Mouse (Mus musculus): ENCODE measurements at regions not wholly inside any gene's neighbourhood (a gene's known extent, or its start where the extent isn't known, plus 50 kb on each side); places are given as distances from the start of the nearest gene placed in this dataset.

- Histone ChIP-seq H3K27me3 (ENCODE audit: control insufficient read depth, insufficient read depth, low read length) (no peaks in the 10 kb centered on the region), H3K36me3 (ENCODE audit: control insufficient read depth, insufficient read depth) (no peaks in the 10 kb centered on the region), H3K4me3 (ENCODE audit: low read length) (no peak overlapping the region), H3K9ac (ENCODE audit: low read length) (no peak overlapping the region), H3K4me1 (ENCODE audit: control insufficient read depth, insufficient read depth, low read length) (0 out of 2 replicates have a peak, but pooled peaks cover 4% of the 10 kb centered on the region), H3K27ac (ENCODE audit: low read length) (no peak overlapping the region), H3K4me2 (ENCODE audit: low read depth, low read length) (no peak overlapping the region), H3K9me3 (replicated peaks; ENCODE audit: control insufficient read depth, low read length) (no peaks in the 10 kb centered on the region)
- 64% methylated on average over 5 of the region's 5 CpGs for WGBS
- no peak for ATAC-seq (replicated peaks; ENCODE audit: extremely low read depth, insufficient read depth, low FRiP score)
These were observed 323.9 kb upstream of the Trib2 start for GRCm38 (mm10) chr12:16140511-16141110.

GRCm38 (mm10) chr12:16139152-16139551 lies 322.4 kb upstream of the Trib2 start:
- no peak for ATAC-seq (replicated peaks; ENCODE audit: extremely low read depth, insufficient read depth, low FRiP score)
- Histone ChIP-seq H3K9me3 (replicated peaks; ENCODE audit: control insufficient read depth, low read length) (no peaks in the 10 kb centered on the region), H3K27me3 (ENCODE audit: control insufficient read depth, insufficient read depth, low read length) (no peaks in the 10 kb centered on the region), H3K36me3 (ENCODE audit: control insufficient read depth, insufficient read depth) (no peaks in the 10 kb centered on the region), H3K4me2 (ENCODE audit: low read depth, low read length) (no peak overlapping the region), H3K4me1 (ENCODE audit: control insufficient read depth, insufficient read depth, low read length) (0 out of 2 replicates have a peak, but pooled peaks cover 4% of the 10 kb centered on the region), H3K9ac (ENCODE audit: low read length) (no peak overlapping the region), H3K4me3 (ENCODE audit: low read length) (no peak overlapping the region), H3K27ac (ENCODE audit: low read length) (no peak overlapping the region)
- 51% methylated on average over 4 of the region's 4 CpGs for WGBS

- Histone ChIP-seq H3K27me3 (ENCODE audit: control insufficient read depth, insufficient read depth, low read length) (no peaks in the 10 kb centered on the region), H3K4me1 (ENCODE audit: control insufficient read depth, insufficient read depth, low read length) (0 out of 2 replicates have a peak, but pooled peaks cover 4% of the 10 kb centered on the region), H3K4me3 (ENCODE audit: low read length) (no peak overlapping the region), H3K9me3 (replicated peaks; ENCODE audit: control insufficient read depth, low read length) (no peaks in the 10 kb centered on the region), H3K36me3 (ENCODE audit: control insufficient read depth, insufficient read depth) (no peaks in the 10 kb centered on the region), H3K4me2 (ENCODE audit: low read depth, low read length) (no peak overlapping the region), H3K9ac (ENCODE audit: low read length) (no peak overlapping the region), H3K27ac (ENCODE audit: low read length) (no peak overlapping the region)
- 78% methylated on average over 3 of the region's 3 CpGs for WGBS
- ATAC-seq (replicated peaks; ENCODE audit: extremely low read depth, insufficient read depth, low FRiP score): no peak
These were observed 321.1 kb upstream of the Trib2 start for GRCm38 (mm10) chr12:16137801-16138200.

GRCm38 (mm10) chr12:16136214-16136671 lies 319.5 kb upstream of the Trib2 start:
- Histone ChIP-seq H3K27ac (ENCODE audit: low read length) (no peak overlapping the region), H3K9ac (ENCODE audit: low read length) (no peak overlapping the region), H3K4me3 (ENCODE audit: low read length) (no peak overlapping the region), H3K4me1 (ENCODE audit: control insufficient read depth, insufficient read depth, low read length) (0 out of 2 replicates have a peak, but pooled peaks cover 4% of the 10 kb centered on the region), H3K9me3 (replicated peaks; ENCODE audit: control insufficient read depth, low read length) (no peaks in the 10 kb centered on the region), H3K36me3 (ENCODE audit: control insufficient read depth, insufficient read depth) (no peaks in the 10 kb centered on the region), H3K4me2 (ENCODE audit: low read depth, low read length) (no peak overlapping the region), H3K27me3 (ENCODE audit: control insufficient read depth, insufficient read depth, low read length) (no peaks in the 10 kb centered on the region)
- 18% methylated on average over 5 of the region's 5 CpGs for WGBS
- ATAC-seq (replicated peaks; ENCODE audit: extremely low read depth, insufficient read depth, low FRiP score): no peak

GRCm38 (mm10) chr12:16135602-16136213 lies 319.0 kb upstream of the Trib2 start:
- no peaks in the 10 kb centered on the region for H3K36me3 ChIP-seq (ENCODE audit: control insufficient read depth, insufficient read depth)

GRCm38 (mm10) chr12:16134446-16134845 lies 317.7 kb upstream of the Trib2 start:
- H3K4me3 ChIP-seq (ENCODE audit: low read length): no peak overlapping the region
- no peak for ATAC-seq (replicated peaks; ENCODE audit: extremely low read depth, insufficient read depth, low FRiP score)
- H3K36me3 ChIP-seq (ENCODE audit: control insufficient read depth, insufficient read depth): no peaks in the 10 kb centered on the region
- H3K27me3 ChIP-seq (ENCODE audit: control insufficient read depth, insufficient read depth, low read length): no peaks in the 10 kb centered on the region
- H3K27ac ChIP-seq (ENCODE audit: low read length): no peak overlapping the region
- no peaks in the 10 kb centered on the region for H3K9me3 ChIP-seq (replicated peaks; ENCODE audit: control insufficient read depth, low read length)
- 61% methylated on average over 3 of the region's 3 CpGs for WGBS
- H3K4me2 ChIP-seq (ENCODE audit: low read depth, low read length): no peak overlapping the region
- no peak overlapping the region for H3K9ac ChIP-seq (ENCODE audit: low read length)
- 0 out of 2 replicates have a peak, but pooled peaks cover 4% of the 10 kb centered on the region for H3K4me1 ChIP-seq (ENCODE audit: control insufficient read depth, insufficient read depth, low read length)

More at GRCm38 (mm10) chr12:16135602-16136213, 319.0 kb upstream of the Trib2 start:
- ATAC-seq (replicated peaks; ENCODE audit: extremely low read depth, insufficient read depth, low FRiP score): no peak
- WGBS: 54% methylated on average over 4 of the region's 4 CpGs
- Histone ChIP-seq H3K27me3 (ENCODE audit: control insufficient read depth, insufficient read depth, low read length) (no peaks in the 10 kb centered on the region), H3K9me3 (replicated peaks; ENCODE audit: control insufficient read depth, low read length) (no peaks in the 10 kb centered on the region), H3K4me3 (ENCODE audit: low read length) (no peak overlapping the region), H3K27ac (ENCODE audit: low read length) (no peak overlapping the region), H3K9ac (ENCODE audit: low read length) (no peak overlapping the region), H3K4me2 (ENCODE audit: low read depth, low read length) (no peak overlapping the region), H3K4me1 (ENCODE audit: control insufficient read depth, insufficient read depth, low read length) (0 out of 2 replicates have a peak, but pooled peaks cover 4% of the 10 kb centered on the region)

GRCm38 (mm10) chr12:16133253-16133652 lies 316.5 kb upstream of the Trib2 start:
- Histone ChIP-seq H3K27me3 (ENCODE audit: control insufficient read depth, insufficient read depth, low read length) (no peaks in the 10 kb centered on the region), H3K9ac (ENCODE audit: low read length) (no peak overlapping the region), H3K9me3 (replicated peaks; ENCODE audit: control insufficient read depth, low read length) (no peaks in the 10 kb centered on the region), H3K4me2 (ENCODE audit: low read depth, low read length) (no peak overlapping the region), H3K4me1 (ENCODE audit: control insufficient read depth, insufficient read depth, low read length) (0 out of 2 replicates have a peak, but pooled peaks cover 4% of the 10 kb centered on the region), H3K4me3 (ENCODE audit: low read length) (no peak overlapping the region), H3K36me3 (ENCODE audit: control insufficient read depth, insufficient read depth) (no peaks in the 10 kb centered on the region), H3K27ac (ENCODE audit: low read length) (no peak overlapping the region)
- 69% methylated on average over 3 of the region's 3 CpGs for WGBS
- ATAC-seq (replicated peaks; ENCODE audit: extremely low read depth, insufficient read depth, low FRiP score): no peak

GRCm38 (mm10) chr12:16131740-16132077 lies 315.0 kb upstream of the Trib2 start:
- 44% methylated on average over 1 of the region's 1 CpGs for WGBS
- no peaks in the 10 kb centered on the region for H3K36me3 ChIP-seq (ENCODE audit: control insufficient read depth, insufficient read depth)
- ATAC-seq (replicated peaks; ENCODE audit: extremely low read depth, insufficient read depth, low FRiP score): no peak
- no peak overlapping the region for H3K4me2 ChIP-seq (ENCODE audit: low read depth, low read length)
- no peak overlapping the region for H3K9ac ChIP-seq (ENCODE audit: low read length)
- H3K27ac ChIP-seq (ENCODE audit: low read length): no peak overlapping the region
- H3K4me3 ChIP-seq (ENCODE audit: low read length): no peak overlapping the region
- no peaks in the 10 kb centered on the region for H3K27me3 ChIP-seq (ENCODE audit: control insufficient read depth, insufficient read depth, low read length)
- no peaks in the 10 kb centered on the region for H3K9me3 ChIP-seq (replicated peaks; ENCODE audit: control insufficient read depth, low read length)
- H3K4me1 ChIP-seq (ENCODE audit: control insufficient read depth, insufficient read depth, low read length): 0 out of 2 replicates have a peak, but pooled peaks cover 4% of the 10 kb centered on the region

GRCm38 (mm10) chr12:16131028-16131739 lies 314.5 kb upstream of the Trib2 start:
- Histone ChIP-seq H3K4me2 (ENCODE audit: low read depth, low read length) (no peak overlapping the region), H3K9ac (ENCODE audit: low read length) (no peak overlapping the region), H3K9me3 (replicated peaks; ENCODE audit: control insufficient read depth, low read length) (no peaks in the 10 kb centered on the region), H3K36me3 (ENCODE audit: control insufficient read depth, insufficient read depth) (no peaks in the 10 kb centered on the region), H3K4me3 (ENCODE audit: low read length) (no peak overlapping the region), H3K4me1 (ENCODE audit: control insufficient read depth, insufficient read depth, low read length) (0 out of 2 replicates have a peak, but pooled peaks cover 2% of the 10 kb centered on the region), H3K27me3 (ENCODE audit: control insufficient read depth, insufficient read depth, low read length) (no peaks in the 10 kb centered on the region), H3K27ac (ENCODE audit: low read length) (no peak overlapping the region)
- no peak for ATAC-seq (replicated peaks; ENCODE audit: extremely low read depth, insufficient read depth, low FRiP score)
- WGBS: 59% methylated on average over 2 of the region's 2 CpGs
